Comparison of ENCODE assay signal across 7 mouse cellular contexts in genomic region chr17:29549543-29550428, GRCm38 (mm10). TPM values are rescaled to one million over a fixed set of nuclear protein-coding genes. Genes with fewer than 3 reads are reported as not detected.
DNase-seq lines count a peak whose midpoint lies in the region; ATAC-seq lines count a peak whose summit lies in the region.

TSS of gene Gm17657 (minus strand) at chr17:29549638.
TSS of gene Tbc1d22b (plus strand) at chr17:29549785.

- H3K4me3 ChIP-seq in intestine, embryonic 16.5 days (ENCODE audit: low read length) = peak within 1 kb of the TSS; percentile 97
- H3K4me3 ChIP-seq in midbrain, embryonic 11.5 days (ENCODE audit: low read depth, low read length) = peak within 1 kb of the TSS; percentile 93

- WGBS in intestine, embryonic 16.5 days = 0% methylated on average over 44 of the region's 44 CpGs
- under 1% methylated on average over 42 of the region's 44 CpGs for WGBS in midbrain, embryonic 11.5 days

- H3K36me3 ChIP-seq in intestine, embryonic 16.5 days (ENCODE audit: control insufficient read depth, insufficient read depth, low read length) = no peaks in the 10 kb centered on the region
- H3K36me3 ChIP-seq in midbrain, embryonic 11.5 days (ENCODE audit: control insufficient read depth, insufficient read depth, low read length) = no peaks in the 10 kb centered on the region

- H3K9ac ChIP-seq in intestine, embryonic 16.5 days (ENCODE audit: low read depth, low read length) = peak within 1 kb of the TSS; percentile 97
- peak within 1 kb of the TSS; percentile 96 for H3K9ac ChIP-seq in midbrain, embryonic 11.5 days (ENCODE audit: low read length)

- peak within 1 kb of the TSS; percentile 95 for H3K4me2 ChIP-seq in intestine, embryonic 16.5 days (ENCODE audit: low read depth, low read length)
- peak within 1 kb of the TSS; percentile 95 for H3K4me2 ChIP-seq in midbrain, embryonic 11.5 days

- H3K27ac ChIP-seq in intestine, embryonic 16.5 days (ENCODE audit: low read length) = peak within 1 kb of the TSS; percentile 41; the same call in 1 of the 2 replicates
- H3K27ac ChIP-seq in midbrain, embryonic 11.5 days (ENCODE audit: low read depth, low read length) = no peak within 1 kb of the TSS

- ATAC-seq in intestine, embryonic 16.5 days = peak; percentile 99
- ATAC-seq in midbrain, embryonic 11.5 days (ENCODE audit: low FRiP score) = peak; percentile 99

- H3K9me3 ChIP-seq in intestine, embryonic 16.5 days (ENCODE audit: control insufficient read depth, low read length) = no peaks in the 10 kb centered on the region
- no peaks in the 10 kb centered on the region for H3K9me3 ChIP-seq in midbrain, embryonic 11.5 days (ENCODE audit: control insufficient read depth, low read length)

- intact Hi-C loops in gastrocnemius, postnatal 36 days (cut with DNase I) = no loop called here
- intact Hi-C loops in left cerebral cortex, postnatal 36 days (cut with DNase I) = no loop called here

- DNase-seq in adrenal gland, adult 18-20 months (ENCODE audit: low spot score in 2 of 2) = peak; percentile 87 to 89
- DNase-seq in embryo, embryonic 11 days = peak; percentile 97
- DNase-seq in gastrocnemius, postnatal 36 days = peak; percentile 82 to 88
- peak; percentile 92 to 93 for DNase-seq in left cerebral cortex, postnatal 36 days (ENCODE audit: low spot score in 2 of 2)
- peak; percentile 96 for DNase-seq in midbrain, embryonic 11.5 days (ENCODE audit: low spot score, missing footprints)
- peak; percentile 90 for DNase-seq in skeletal muscle tissue, adult 2 months (ENCODE audit: low read depth, low spot score)

- no peaks in the 10 kb centered on the region for H3K27me3 ChIP-seq in intestine, embryonic 16.5 days (replicated peaks; ENCODE audit: control insufficient read depth, insufficient read depth, low read length)
- no peaks in the 10 kb centered on the region for H3K27me3 ChIP-seq in midbrain, embryonic 11.5 days (ENCODE audit: control insufficient read depth, insufficient read depth, low read length)

- H3K4me1 ChIP-seq in intestine, embryonic 16.5 days (ENCODE audit: control insufficient read depth, insufficient read depth, low read length) = peaks cover 18% of the 10 kb centered on the region
- peaks cover 11% of the 10 kb centered on the region for H3K4me1 ChIP-seq in midbrain, embryonic 11.5 days (ENCODE audit: control insufficient read depth, insufficient read depth, low read length)

RNA-seq across cellular contexts. Expression of gene Gm17657, which starts in this region (rescaled TPM):
- not detected for total RNA-seq in adrenal gland, adult 18-20 months (2021)
- not detected for total RNA-seq in gastrocnemius, postnatal 36 days (2021)
- not detected in 2 replicates for polyA plus RNA-seq in intestine, embryonic 16.5 days (2015; fragmentation: Nextera tagmentation; extraction: Ambion mirVana)
- total RNA-seq in left cerebral cortex, postnatal 36 days (2021) = not detected
- not detected in 2 replicates for polyA plus RNA-seq in midbrain, embryonic 11.5 days (2014; fragmentation: Nextera tagmentation; extraction: Ambion mirVana)

RNA-seq across cellular contexts. Expression of gene Tbc1d22b, which starts in this region (rescaled TPM):
- 10 to 100 TPM; 25.4 to 30.2 TPM for total RNA-seq in adrenal gland, adult 18-20 months (2021)
- 1 to 10 TPM; 7.3 to 9.1 TPM for total RNA-seq in gastrocnemius, postnatal 36 days (2021)
- 12.4 and 12.6 TPM in 2 replicates for polyA plus RNA-seq in intestine, embryonic 16.5 days (2015; fragmentation: Nextera tagmentation; extraction: Ambion mirVana)
- 10 to 100 TPM; 43.2 to 45.2 TPM for total RNA-seq in left cerebral cortex, postnatal 36 days (2021)
- 16.8 and 18.8 TPM in 2 replicates for polyA plus RNA-seq in midbrain, embryonic 11.5 days (2014; fragmentation: Nextera tagmentation; extraction: Ambion mirVana)
